Mouse (Mus musculus): ENCODE results near the gene Dbx2. TPM values are rescaled to one million over a fixed set of nuclear protein-coding genes. Genes with fewer than 3 reads are reported as not detected.

Gene Dbx2
- polyA plus RNA-seq (2016; fragmentation: Nextera tagmentation; extraction: Ambion mirVana) = 7.5 and 9.0 TPM in 2 replicates

DNA sequence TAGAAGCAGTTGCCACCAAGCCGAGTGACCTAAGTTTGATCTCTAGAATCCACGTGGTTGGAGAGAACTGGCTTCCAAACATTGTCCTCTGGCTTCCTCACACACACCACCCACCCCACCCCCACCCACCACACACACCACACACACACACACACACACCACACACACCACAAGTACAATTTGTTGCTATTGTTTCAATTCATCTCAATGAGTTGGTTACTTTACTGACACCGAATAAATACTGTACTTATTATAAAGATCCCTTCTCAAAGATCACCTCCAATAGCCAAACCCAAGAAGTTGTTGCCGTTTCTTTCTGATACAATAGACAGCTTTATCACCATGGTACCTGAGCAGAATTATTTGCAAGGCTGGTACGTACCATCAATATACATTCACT, at the start of gene Dbx2:
Dbx2 (minus strand) TSS at position 101 of the 400 bp plus-strand sequence.
- peaks cover 15% of the 10 kb centered on the region for H3K4me1 ChIP-seq (replicated peaks)
- no peak for ATAC-seq (ENCODE audit: insufficient number of reproducible peaks, insufficient read depth, low FRiP score, low TSS enrichment, low read depth)
- peaks cover 50% of the 10 kb centered on the region for H3K27me3 ChIP-seq

DNA sequence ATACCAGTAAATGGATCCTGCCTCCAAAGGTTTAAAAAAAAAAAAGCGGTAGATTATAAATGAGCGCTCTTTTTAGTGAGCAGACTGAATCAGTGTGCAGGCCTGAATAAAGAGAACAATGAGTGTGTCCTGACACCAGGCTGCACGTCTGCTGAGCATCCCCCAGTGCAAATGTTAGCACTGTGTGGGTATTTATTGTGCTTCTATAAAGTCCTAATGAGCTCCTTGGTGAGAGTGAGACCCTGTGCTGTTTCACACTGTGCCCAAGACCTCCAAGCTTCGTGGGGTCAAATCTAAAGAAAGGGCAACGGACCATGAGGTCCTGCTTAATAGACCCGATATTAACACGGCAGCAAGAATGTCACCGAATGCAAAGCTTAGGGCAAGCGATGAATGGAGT, 46.4 kb upstream of the Dbx2 start:
- no peak overlapping the region for H3K27ac ChIP-seq
- 58% methylated on average over 9 of the region's 9 CpGs for WGBS
- no peak for ATAC-seq (ENCODE audit: insufficient number of reproducible peaks, insufficient read depth, low FRiP score, low TSS enrichment, low read depth)

More for the DNA sequence above, at the start of gene Dbx2:
- no peak within 1 kb of the TSS for H3K27ac ChIP-seq
- peak within 1 kb of the TSS; percentile 82 for H3K4me2 ChIP-seq
- H3K36me3 ChIP-seq = no peaks in the 10 kb centered on the region
- peak within 1 kb of the TSS; percentile 49 for H3K4me3 ChIP-seq (replicated peaks)
- H3K9me3 ChIP-seq = no peaks in the 10 kb centered on the region
- WGBS = 82% methylated on average over 5 of the region's 5 CpGs
- H3K9ac ChIP-seq (replicated peaks) = no peak within 1 kb of the TSS

DNA sequence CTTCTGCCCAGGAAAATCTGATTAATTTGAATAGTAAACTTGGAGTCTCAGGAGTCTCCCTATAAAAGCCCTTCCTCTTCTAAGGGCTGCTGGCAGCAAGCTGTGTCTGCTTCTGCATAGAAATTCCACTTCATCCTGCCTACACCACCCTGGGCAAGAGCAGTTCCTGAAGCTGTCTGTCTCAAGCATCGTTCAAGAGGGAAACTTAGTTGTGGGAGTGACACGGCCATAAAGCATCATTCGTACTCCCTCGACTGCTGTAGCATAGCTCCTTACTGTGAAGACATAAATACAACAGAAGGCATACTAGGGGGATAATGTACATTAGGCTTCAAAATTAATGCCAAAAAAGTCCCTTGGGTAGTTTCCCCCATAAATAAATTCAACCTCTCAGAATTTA, 45.8 kb upstream of the Dbx2 start:
- Histone ChIP-seq H3K4me1 (replicated peaks) (peaks cover 18% of the 10 kb centered on the region; the same call in 1 of the 2 replicates), H3K4me3 (replicated peaks) (no peak overlapping the region), H3K4me2 (no peak overlapping the region), H3K36me3 (no peaks in the 10 kb centered on the region), H3K27ac (no peak overlapping the region), H3K9me3 (no peaks in the 10 kb centered on the region), H3K27me3 (no peaks in the 10 kb centered on the region), H3K9ac (replicated peaks) (no peak overlapping the region)
- ATAC-seq (ENCODE audit: insufficient number of reproducible peaks, insufficient read depth, low FRiP score, low TSS enrichment, low read depth) = no peak
- 43% methylated on average over 4 of the region's 4 CpGs for WGBS

More for the DNA sequence above, 46.4 kb upstream of the Dbx2 start:
- H3K4me2 ChIP-seq = no peak overlapping the region
- no peaks in the 10 kb centered on the region for H3K36me3 ChIP-seq
- H3K4me1 ChIP-seq (replicated peaks) = peaks cover 18% of the 10 kb centered on the region; the same call in 1 of the 2 replicates
- H3K27me3 ChIP-seq = no peaks in the 10 kb centered on the region
- no peaks in the 10 kb centered on the region for H3K9me3 ChIP-seq
- no peak overlapping the region for H3K9ac ChIP-seq (replicated peaks)
- no peak overlapping the region for H3K4me3 ChIP-seq (replicated peaks)

DNA sequence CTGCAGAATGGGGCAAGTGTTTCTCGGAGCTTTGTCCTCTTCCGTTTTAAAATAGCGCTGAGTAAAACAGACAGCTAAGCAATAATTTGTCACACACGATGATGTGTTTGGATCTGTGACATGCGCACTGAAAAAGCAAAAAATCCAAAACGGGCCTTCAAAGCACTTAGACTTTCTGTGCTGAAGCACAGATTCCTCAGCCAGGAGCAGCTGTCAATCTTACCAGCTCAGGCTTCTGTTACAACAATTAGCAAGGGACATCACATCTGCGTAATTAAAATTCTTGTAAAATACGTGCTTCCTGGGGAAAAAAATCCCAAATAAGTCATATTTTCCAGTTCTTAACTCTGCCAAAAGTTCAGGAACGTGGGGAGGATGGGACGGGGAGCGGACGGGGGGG, 43.6 kb upstream of the Dbx2 start:
- Histone ChIP-seq H3K4me1 (replicated peaks) (peaks cover 18% of the 10 kb centered on the region; the same call in 1 of the 2 replicates), H3K4me2 (no peak overlapping the region), H3K27me3 (no peaks in the 10 kb centered on the region), H3K4me3 (replicated peaks) (no peak overlapping the region), H3K9ac (replicated peaks) (no peak overlapping the region), H3K36me3 (no peaks in the 10 kb centered on the region), H3K9me3 (no peaks in the 10 kb centered on the region), H3K27ac (no peak overlapping the region)
- ATAC-seq (ENCODE audit: insufficient number of reproducible peaks, insufficient read depth, low FRiP score, low TSS enrichment, low read depth) = no peak
- 77% methylated on average over 12 of the region's 12 CpGs for WGBS

DNA sequence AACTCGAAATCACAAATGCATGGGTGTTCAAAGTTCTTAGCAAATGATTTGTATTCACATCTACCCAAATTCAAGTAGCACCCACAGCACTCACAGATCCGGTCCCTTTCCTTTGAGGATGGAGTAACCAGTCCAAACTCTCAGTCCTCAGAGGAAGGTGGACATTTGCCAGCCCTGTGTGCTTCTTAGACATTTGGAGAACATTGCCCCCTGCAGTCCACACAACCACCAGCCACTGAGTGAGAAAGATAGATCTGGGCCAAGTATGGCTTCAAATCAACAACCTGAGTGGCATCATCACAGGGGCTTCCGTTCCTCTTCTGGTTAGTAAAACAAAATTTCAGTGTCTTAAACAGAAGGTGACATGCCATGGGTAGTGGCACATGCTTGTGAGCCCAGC, 38.0 kb upstream of the Dbx2 start:
- 87% methylated on average over 3 of the region's 3 CpGs for WGBS
- H3K4me3 ChIP-seq (replicated peaks) = no peak overlapping the region
- no peaks in the 10 kb centered on the region for H3K36me3 ChIP-seq
- no peak overlapping the region for H3K9ac ChIP-seq (replicated peaks)
- peaks cover 5% of the 10 kb centered on the region for H3K27me3 ChIP-seq
- no peak overlapping the region for H3K4me2 ChIP-seq
- ATAC-seq (ENCODE audit: insufficient number of reproducible peaks, insufficient read depth, low FRiP score, low TSS enrichment, low read depth) = no peak
- H3K9me3 ChIP-seq = peaks cover 7% of the 10 kb centered on the region; the same call in 1 of the 2 replicates
- 0 out of 2 replicates have a peak, but pooled peaks cover 6% of the 10 kb centered on the region for H3K4me1 ChIP-seq (replicated peaks)
- H3K27ac ChIP-seq = no peak overlapping the region

DNA sequence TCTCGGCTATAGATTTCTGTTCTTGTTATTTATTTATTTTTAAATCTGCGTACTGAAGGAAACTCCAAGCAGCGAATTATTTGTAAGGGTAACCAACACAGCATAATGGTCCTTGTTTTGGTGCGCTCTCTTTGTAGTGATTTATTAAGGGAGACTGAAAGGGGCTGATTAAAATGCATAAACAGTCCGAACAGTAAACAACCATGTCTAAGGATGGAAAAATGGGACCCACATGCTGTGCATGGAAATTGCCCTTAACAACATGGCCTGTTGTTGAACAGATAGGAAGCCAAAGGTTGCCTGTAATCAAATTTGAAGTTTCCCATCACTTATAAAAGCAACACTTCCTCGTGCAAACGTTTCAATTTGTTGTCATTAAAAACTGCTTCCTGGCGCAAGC, 35.8 kb upstream of the Dbx2 start:
- Histone ChIP-seq H3K4me2 (no peak overlapping the region), H3K27ac (no peak overlapping the region), H3K9me3 (peaks cover 7% of the 10 kb centered on the region; the same call in 1 of the 2 replicates), H3K9ac (replicated peaks) (no peak overlapping the region), H3K27me3 (peaks cover 5% of the 10 kb centered on the region), H3K4me1 (replicated peaks) (0 out of 2 replicates have a peak, but pooled peaks cover 6% of the 10 kb centered on the region), H3K4me3 (replicated peaks) (no peak overlapping the region), H3K36me3 (no peaks in the 10 kb centered on the region)
- 54% methylated on average over 8 of the region's 8 CpGs for WGBS
- ATAC-seq (ENCODE audit: insufficient number of reproducible peaks, insufficient read depth, low FRiP score, low TSS enrichment, low read depth) = no peak

DNA sequence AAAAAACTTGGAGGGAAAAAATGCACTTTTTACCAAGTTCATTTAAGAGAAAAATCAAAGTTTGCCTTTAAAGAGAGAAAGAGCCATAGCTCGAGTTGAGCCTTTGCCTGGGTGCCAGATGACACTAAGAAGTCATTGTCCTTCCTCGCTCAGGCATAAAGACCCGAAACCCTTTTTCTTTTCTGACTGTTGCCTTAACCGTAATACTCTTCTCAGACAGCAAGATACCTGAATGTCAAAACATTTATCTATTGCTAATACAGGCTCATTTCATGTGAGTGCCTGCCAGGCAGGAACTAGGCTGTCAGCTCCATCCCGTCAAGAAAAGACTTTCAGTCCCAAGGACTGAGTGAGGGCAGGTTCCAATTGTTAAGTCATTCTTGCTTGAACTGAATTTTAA, 35.4 kb upstream of the Dbx2 start:
- no peak overlapping the region for H3K27ac ChIP-seq
- no peak overlapping the region for H3K9ac ChIP-seq (replicated peaks)
- H3K27me3 ChIP-seq = peaks cover 5% of the 10 kb centered on the region
- H3K36me3 ChIP-seq = no peaks in the 10 kb centered on the region
- 0 out of 2 replicates have a peak, but pooled peaks cover 6% of the 10 kb centered on the region for H3K4me1 ChIP-seq (replicated peaks)
- H3K9me3 ChIP-seq = peaks cover 7% of the 10 kb centered on the region; the same call in 1 of the 2 replicates
- 69% methylated on average over 5 of the region's 5 CpGs for WGBS
- ATAC-seq (ENCODE audit: insufficient number of reproducible peaks, insufficient read depth, low FRiP score, low TSS enrichment, low read depth) = no peak
- no peak overlapping the region for H3K4me2 ChIP-seq
- no peak overlapping the region for H3K4me3 ChIP-seq (replicated peaks)

DNA sequence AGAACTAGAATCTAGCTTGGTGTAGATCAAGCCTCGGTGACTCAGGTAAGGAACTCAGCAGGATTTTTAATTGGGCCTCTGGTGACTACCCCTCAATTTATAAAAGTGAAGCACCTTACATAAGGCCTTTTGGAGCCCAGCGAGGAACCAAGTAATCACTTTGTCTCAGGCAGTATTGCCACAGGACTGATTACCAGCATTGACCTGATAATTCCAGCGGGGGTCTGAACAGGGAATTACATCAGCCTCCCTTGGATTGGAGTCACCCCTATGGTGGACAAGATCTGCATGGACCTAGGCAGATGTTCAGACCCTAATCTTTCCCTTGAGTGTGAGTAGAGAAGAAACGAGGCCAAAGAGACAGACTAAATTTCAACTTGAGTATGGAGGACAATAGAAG, 26.9 kb upstream of the Dbx2 start:
- H3K27me3 ChIP-seq = no peaks in the 10 kb centered on the region
- H3K4me2 ChIP-seq = no peak overlapping the region
- H3K27ac ChIP-seq = no peak overlapping the region
- ATAC-seq (ENCODE audit: insufficient number of reproducible peaks, insufficient read depth, low FRiP score, low TSS enrichment, low read depth) = no peak
- no peaks in the 10 kb centered on the region for H3K36me3 ChIP-seq
- no peak overlapping the region for H3K4me3 ChIP-seq (replicated peaks)
- H3K4me1 ChIP-seq (replicated peaks) = no peaks in the 10 kb centered on the region
- WGBS = 82% methylated on average over 4 of the region's 4 CpGs
- no peak overlapping the region for H3K9ac ChIP-seq (replicated peaks)
- 0 out of 2 replicates have a peak, but pooled peaks cover 8% of the 10 kb centered on the region for H3K9me3 ChIP-seq

DNA sequence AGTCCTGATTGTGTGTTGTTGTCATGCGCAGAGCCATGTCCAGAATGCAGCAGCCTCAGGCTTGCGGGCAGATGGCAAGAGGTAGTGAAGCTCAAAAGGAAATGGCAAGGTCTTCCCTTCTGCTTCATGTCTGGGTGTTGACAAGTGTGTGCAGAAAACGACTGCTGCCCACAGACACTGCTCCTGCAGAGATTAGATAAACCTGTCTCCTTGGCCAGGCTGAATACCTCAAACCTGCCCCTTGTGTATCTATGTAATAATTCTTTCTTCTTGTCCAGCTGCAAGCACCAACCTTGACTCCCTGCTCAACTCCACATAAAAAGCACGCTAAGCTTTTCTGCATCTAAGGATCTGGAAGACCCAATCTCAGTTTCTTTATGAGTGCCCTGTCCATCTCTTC, 19.9 kb upstream of the Dbx2 start:
- H3K27ac ChIP-seq = no peak overlapping the region
- no peak overlapping the region for H3K4me3 ChIP-seq (replicated peaks)
- 85% methylated on average over 4 of the region's 4 CpGs for WGBS
- H3K4me2 ChIP-seq = no peak overlapping the region
- peaks cover 5% of the 10 kb centered on the region; the same call in 1 of the 2 replicates for H3K9me3 ChIP-seq
- H3K27me3 ChIP-seq = no peaks in the 10 kb centered on the region
- no peak overlapping the region for H3K9ac ChIP-seq (replicated peaks)
- H3K36me3 ChIP-seq = no peaks in the 10 kb centered on the region
- no peak for ATAC-seq (ENCODE audit: insufficient number of reproducible peaks, insufficient read depth, low FRiP score, low TSS enrichment, low read depth)
- no peaks in the 10 kb centered on the region for H3K4me1 ChIP-seq (replicated peaks)

DNA sequence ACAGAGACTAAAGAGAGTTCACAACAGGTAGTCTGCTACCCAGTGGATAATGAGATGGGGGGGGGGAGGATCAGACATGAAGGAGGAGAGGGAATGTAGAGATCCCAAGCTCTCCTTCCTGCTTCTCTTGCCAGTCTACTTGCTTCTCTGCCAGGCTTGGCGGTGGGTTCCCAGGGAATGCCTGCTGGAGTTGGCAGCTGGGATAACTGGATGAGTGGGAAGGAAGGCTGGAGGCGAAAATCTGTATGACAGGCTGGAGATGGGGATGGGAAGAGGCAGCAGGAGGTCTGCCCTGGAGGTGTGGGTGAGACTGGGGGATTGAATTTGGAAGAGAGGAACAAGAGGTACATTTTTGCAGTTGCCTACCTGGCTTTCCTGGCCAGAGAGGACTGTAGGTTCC, 19.4 kb upstream of the Dbx2 start:
- no peaks in the 10 kb centered on the region for H3K27me3 ChIP-seq
- no peaks in the 10 kb centered on the region for H3K36me3 ChIP-seq
- 85% methylated on average over 2 of the region's 2 CpGs for WGBS
- ATAC-seq (ENCODE audit: insufficient number of reproducible peaks, insufficient read depth, low FRiP score, low TSS enrichment, low read depth) = no peak
- H3K9ac ChIP-seq (replicated peaks) = no peak overlapping the region
- H3K4me1 ChIP-seq (replicated peaks) = no peaks in the 10 kb centered on the region
- no peak overlapping the region for H3K27ac ChIP-seq
- peaks cover 5% of the 10 kb centered on the region; the same call in 1 of the 2 replicates for H3K9me3 ChIP-seq
- no peak overlapping the region for H3K4me2 ChIP-seq
- H3K4me3 ChIP-seq (replicated peaks) = no peak overlapping the region

DNA sequence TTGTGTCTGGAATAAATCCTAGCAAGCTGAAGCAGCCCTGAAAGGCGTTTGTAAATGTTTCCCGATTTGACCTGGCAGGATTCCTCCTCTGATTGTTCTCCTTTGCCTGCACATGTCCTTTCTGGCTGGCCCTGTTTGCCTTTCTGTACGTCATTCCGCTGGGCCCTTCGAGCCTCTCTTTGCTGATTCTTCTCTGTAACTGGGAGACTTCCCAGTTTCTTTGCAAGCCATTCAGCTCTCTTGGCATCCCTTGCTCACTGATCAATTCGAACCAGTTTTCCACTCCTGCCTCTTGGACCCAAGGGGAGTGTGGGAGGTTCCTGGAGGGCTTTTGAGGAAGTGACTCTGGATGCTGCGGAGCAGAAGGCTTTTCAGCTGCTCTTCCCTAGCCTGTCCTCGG, 11.4 kb upstream of the Dbx2 start:
- H3K27ac ChIP-seq = no peak overlapping the region
- no peak overlapping the region for H3K4me3 ChIP-seq (replicated peaks)
- no peaks in the 10 kb centered on the region for H3K9me3 ChIP-seq
- H3K9ac ChIP-seq (replicated peaks) = no peak overlapping the region
- no peaks in the 10 kb centered on the region for H3K36me3 ChIP-seq
- H3K4me1 ChIP-seq (replicated peaks) = no peaks in the 10 kb centered on the region
- WGBS = 46% methylated on average over 8 of the region's 8 CpGs
- ATAC-seq (ENCODE audit: insufficient number of reproducible peaks, insufficient read depth, low FRiP score, low TSS enrichment, low read depth) = no peak
- no peaks in the 10 kb centered on the region for H3K27me3 ChIP-seq
- no peak overlapping the region for H3K4me2 ChIP-seq

DNA sequence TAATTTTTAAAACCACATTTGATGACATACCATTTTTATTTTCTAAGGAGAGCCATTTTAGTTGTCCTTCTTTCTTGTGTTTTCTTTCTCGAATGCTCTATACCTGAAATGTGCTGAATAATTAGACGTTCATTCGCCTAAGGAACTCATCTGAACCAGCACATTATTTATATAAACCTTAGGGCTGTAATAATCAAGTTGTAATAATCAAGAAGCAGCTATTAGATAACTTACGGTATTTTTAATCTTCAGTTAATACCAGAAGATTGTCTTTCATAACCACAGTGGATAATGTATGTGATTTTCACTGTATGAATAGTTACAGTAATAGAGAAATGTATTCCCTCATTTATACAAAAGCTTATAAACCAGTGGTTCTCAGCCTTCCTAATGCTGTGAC, 9.2 kb upstream of the Dbx2 start:
- WGBS = 90% methylated on average over 4 of the region's 4 CpGs
- Histone ChIP-seq H3K9me3 (no peaks in the 10 kb centered on the region), H3K27me3 (no peaks in the 10 kb centered on the region), H3K4me3 (replicated peaks) (no peak overlapping the region), H3K9ac (replicated peaks) (no peak overlapping the region), H3K4me2 (no peak overlapping the region), H3K4me1 (replicated peaks) (no peaks in the 10 kb centered on the region), H3K36me3 (no peaks in the 10 kb centered on the region), H3K27ac (no peak overlapping the region)
- no peak for ATAC-seq (ENCODE audit: insufficient number of reproducible peaks, insufficient read depth, low FRiP score, low TSS enrichment, low read depth)
